Mouse (Mus musculus) CH12.LX (cell line): ENCODE results near the gene Dgkg.

Source experiments
- CHD1 ChIP-seq: IDR thresholded peaks from 2 replicates; pipeline ENCODE4 v1.6.1; 2012; ENCODE audit warnings: low read depth, low read length, improper control_type of control experiment, inconsistent platforms
- CTCF ChIP-seq, 2 experiments: IDR thresholded peaks in 1 of 2; conservative IDR thresholded peaks in 1 of 2; 2 replicates each; pipeline ENCODE4 v1.5.1; 2011 to 2012; ENCODE audit warnings: low read depth in 2 of 2, low read length in 2 of 2, improper control_type of control experiment in 1 of 2, inconsistent platforms in 1 of 2, mild to moderate bottlenecking in 1 of 2, moderate library complexity in 1 of 2
- EP300 ChIP-seq: IDR thresholded peaks from 2 replicates; pipeline ENCODE4 v1.6.1; 2011; ENCODE audit warnings: low read length, improper control_type of control experiment
- ETS1 ChIP-seq: conservative IDR thresholded peaks from 2 replicates; pipeline ENCODE4 v1.6.1; 2012; ENCODE audit warnings: low read depth, mild to moderate bottlenecking, inconsistent platforms, low read length, improper control_type of control experiment, moderate library complexity
- GABPA ChIP-seq: IDR thresholded peaks from 2 replicates; pipeline ENCODE4 v1.6.1; 2012; ENCODE audit warnings: low read depth, low read length, improper control_type of control experiment, inconsistent platforms; ENCODE audit not compliant: insufficient replicate concordance
- HCFC1 ChIP-seq: IDR thresholded peaks from 2 replicates; pipeline ENCODE4 v1.6.1; 2012; ENCODE audit warnings: low read depth, mild to moderate bottlenecking, inconsistent platforms, low read length, improper control_type of control experiment
- MAX ChIP-seq: IDR thresholded peaks from 2 replicates; pipeline ENCODE4 v1.6.1; 2011; ENCODE audit warnings: low read length, improper control_type of control experiment
- POLR2A ChIP-seq: IDR thresholded peaks from 2 replicates; pipeline ENCODE4 v1.6.1; 2011; ENCODE audit warnings: low read depth, mild to moderate bottlenecking, improper control_type of control experiment, low read length
- RAD21 ChIP-seq: IDR thresholded peaks from 2 replicates; pipeline ENCODE4 v1.6.1; 2011; ENCODE audit warnings: low read depth, mild to moderate bottlenecking, low read length, improper control_type of control experiment, moderate library complexity
- SIN3A ChIP-seq: IDR thresholded peaks from 2 replicates; pipeline ENCODE4 v1.6.1; 2012; ENCODE audit warnings: low read length, improper control_type of control experiment, inconsistent platforms
- USF1 ChIP-seq: IDR thresholded peaks from 2 replicates; pipeline ENCODE4 v1.6.1; 2014; ENCODE audit warnings: low read depth, mild to moderate bottlenecking, inconsistent platforms, low read length, improper control_type of control experiment
- ZKSCAN1 ChIP-seq: IDR thresholded peaks from 2 replicates; pipeline ENCODE4 v1.6.1; 2012; ENCODE audit warnings: low read depth, inconsistent platforms, low read length, improper control_type of control experiment, borderline replicate concordance
- ZMIZ1 ChIP-seq: IDR thresholded peaks from 2 replicates; pipeline ENCODE4 v1.6.1; 2012; ENCODE audit warnings: low read depth, mild to moderate bottlenecking, inconsistent platforms, low read length, improper control_type of control experiment

DNA sequence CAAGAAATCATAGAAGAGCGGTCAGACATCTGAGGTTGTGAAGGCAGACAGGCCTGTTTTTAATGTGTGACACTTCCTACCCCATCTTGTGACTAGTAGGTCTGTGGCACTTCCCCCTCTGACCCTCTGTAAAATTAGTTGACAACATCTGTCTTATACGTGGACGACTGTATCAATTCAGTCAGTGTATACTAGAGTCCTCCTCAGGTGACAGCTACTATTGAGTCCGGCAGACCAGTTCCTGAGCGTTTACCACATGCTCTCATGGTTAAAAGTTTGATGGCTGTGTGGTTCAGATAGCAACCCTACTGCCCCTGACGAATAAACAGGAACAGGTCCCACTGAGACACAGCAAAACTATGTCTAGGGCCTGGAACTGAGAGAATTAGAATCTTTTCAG is 117.7 kb downstream of the Dgkg start:
- no peak for TF ChIP-seq CTCF (conservative IDR thresholded peaks at IDR 0.05 in 1 of 2, IDR thresholded peaks at IDR 0.05 in 1 of 2; ENCODE audit: low read depth in 2 of 2, low read length in 2 of 2)
- no peak for TF ChIP-seq MAX
- TF ChIP-seq POLR2A = no peak
- no peak for TF ChIP-seq HCFC1
- no peak for TF ChIP-seq EP300
- TF ChIP-seq ZMIZ1 = no peak
- TF ChIP-seq ZKSCAN1 = no peak
- no peak for TF ChIP-seq SIN3A
- TF ChIP-seq RAD21 = no peak
- no peak for TF ChIP-seq CHD1
- no peak for TF ChIP-seq ETS1
- no peak for TF ChIP-seq USF1
- no peak for TF ChIP-seq GABPA
